22 mouse cellular contexts compared by ENCODE assay signal in genomic region chr2:20971628-20972027, GRCm38 (mm10). TPM values are rescaled to one million over a fixed set of nuclear protein-coding genes. Genes with fewer than 3 reads are reported as not detected.
DNase-seq lines count a peak whose midpoint lies in the region; ATAC-seq and TF ChIP-seq lines count a peak whose summit lies in the region.
"Had no signal": no experiment of that assay in that cellular context is flagged by ENCODE, and none has a peak within 500 bp of the region (broad histone marks: within the 10 kb centered on the region; RNA-seq: fewer than 3 reads in every experiment).

No protein-coding gene starts in this region.

- TF ChIP-seq CTCF in liver, embryonic 14.5 days (IDR thresholded peaks at IDR 0.05; ENCODE audit: low read depth), result peak; percentile 22; the same call in 1 of the 2 replicates

- no peak overlapping the region for H3K9ac ChIP-seq in liver, embryonic 14.5 days (replicated peaks)
- no peak overlapping the region for H3K9ac ChIP-seq in liver, embryonic 12.5 days
- H3K9ac ChIP-seq in neural tube, embryonic 15.5 days (replicated peaks), result no peak overlapping the region
- H3K9ac ChIP-seq: embryonic facial prominence, embryonic 15.5 days; hindbrain, embryonic 12.5 days; intestine, embryonic 15.5 days; limb, embryonic 15.5 days; lung, embryonic 14.5 days had no signal

- H3K4me2 ChIP-seq in liver, embryonic 14.5 days (ENCODE audit: low read depth), result no peak overlapping the region
- no peak overlapping the region for H3K4me2 ChIP-seq in liver, embryonic 12.5 days
- no peak overlapping the region for H3K4me2 ChIP-seq in neural tube, embryonic 15.5 days
- H3K4me2 ChIP-seq: embryonic facial prominence, embryonic 15.5 days; hindbrain, embryonic 12.5 days; intestine, embryonic 15.5 days; limb, embryonic 15.5 days; lung, embryonic 14.5 days had no signal

- no peak overlapping the region for H3K4me3 ChIP-seq in liver, embryonic 14.5 days (ENCODE audit: insufficient read depth in 1 of 2, low read depth in 2 of 2, low read length in 2 of 2)
- no peak overlapping the region for H3K4me3 ChIP-seq in liver, embryonic 12.5 days
- H3K4me3 ChIP-seq in neural tube, embryonic 15.5 days (replicated peaks), result no peak overlapping the region
- H3K4me3 ChIP-seq: embryonic facial prominence, embryonic 15.5 days; forebrain, embryonic 10.5 days; hindbrain, embryonic 12.5 days; intestine, embryonic 15.5 days; limb, embryonic 15.5 days had no signal

- TF ChIP-seq EP300 in liver, embryonic 14.5 days (IDR thresholded peaks at IDR 0.05; ENCODE audit: low read depth), result no peak

- H3K36me3 ChIP-seq in liver, embryonic 14.5 days (replicated peaks; ENCODE audit: control insufficient read depth, insufficient read depth, low read depth), result no peaks in the 10 kb centered on the region; the same call in 1 of the 2 replicates
- H3K36me3 ChIP-seq in liver, embryonic 12.5 days, result no peaks in the 10 kb centered on the region
- no peaks in the 10 kb centered on the region for H3K36me3 ChIP-seq in neural tube, embryonic 15.5 days
- H3K36me3 ChIP-seq: embryonic facial prominence, embryonic 15.5 days; forebrain, embryonic 10.5 days; hindbrain, embryonic 12.5 days; intestine, embryonic 15.5 days; limb, embryonic 15.5 days had no signal

- no peaks in the 10 kb centered on the region for H3K27me3 ChIP-seq in liver, embryonic 14.5 days (ENCODE audit: control insufficient read depth, insufficient read depth, low read length)
- H3K27me3 ChIP-seq in liver, embryonic 12.5 days (replicated peaks), result no peaks in the 10 kb centered on the region
- no peaks in the 10 kb centered on the region for H3K27me3 ChIP-seq in neural tube, embryonic 15.5 days (replicated peaks)
- H3K27me3 ChIP-seq: embryonic facial prominence, embryonic 15.5 days; hindbrain, embryonic 12.5 days; intestine, embryonic 15.5 days; limb, embryonic 15.5 days had no signal

- DNase-seq in heart, adult 11 months, result peak; percentile 93
- DNase-seq in heart, adult 8-10 months (ENCODE audit: low spot score), result no peak
- no peak for DNase-seq in liver, embryonic 14.5 days (ENCODE audit: low read depth in 3 of 3, low spot score in 3 of 3)
- DNase-seq in heart, adult 9 months (ENCODE audit: low spot score in 2 of 2), result peak; percentile 33 to 59
- peak; percentile 60 to 63 for DNase-seq in heart, postnatal 10 days
- DNase-seq: B cell, adult 2 months; cerebellum, postnatal 14 days; embryo, embryonic 11 days; gastrocnemius, postnatal 36 days; kidney, postnatal 25 days; layer of hippocampus, adult 9-11 months; lung, embryonic 14.5 days; midbrain, embryonic 14.5 days; thymus, postnatal 14 days had no signal

- no peak for ATAC-seq in liver, embryonic 14.5 days (ENCODE audit: insufficient read depth)
- ATAC-seq in liver, embryonic 12.5 days, result no peak
- ATAC-seq in granulocyte monocyte progenitor cell, adult 5-6 weeks (replicated peaks; ENCODE audit: poor library complexity, severe bottlenecking), result no peak
- ATAC-seq in neural tube, embryonic 15.5 days (ENCODE audit: low FRiP score), result no peak
- ATAC-seq: intestine, embryonic 15.5 days had no signal

- H3K4me1 ChIP-seq in liver, embryonic 14.5 days (replicated peaks; ENCODE audit: control insufficient read depth in 2 of 2, insufficient read depth in 2 of 2, low read length in 1 of 2), result peaks cover 10 to 13% of the 10 kb centered on the region in 2 experiments
- peaks cover 20% of the 10 kb centered on the region for H3K4me1 ChIP-seq in liver, embryonic 12.5 days
- peaks cover 8% of the 10 kb centered on the region for H3K4me1 ChIP-seq in neural tube, embryonic 15.5 days

- intact Hi-C loops in heart, postnatal 10 days (cut with DNase I), result loop anchor here (5.0 kb wide), 1 partner anchor 66 kb away; no protein-coding TSS in a partner anchor

- H3K9me3 ChIP-seq in liver, embryonic 14.5 days (ENCODE audit: control insufficient read depth, low read length), result no peaks in the 10 kb centered on the region
- H3K9me3 ChIP-seq in liver, embryonic 12.5 days (replicated peaks), result no peaks in the 10 kb centered on the region
- no peaks in the 10 kb centered on the region for H3K9me3 ChIP-seq in neural tube, embryonic 15.5 days (replicated peaks)
- H3K9me3 ChIP-seq: embryonic facial prominence, embryonic 15.5 days; forebrain, embryonic 10.5 days; hindbrain, embryonic 12.5 days; intestine, embryonic 15.5 days; limb, embryonic 15.5 days had no signal

- no peak overlapping the region for H3K27ac ChIP-seq in liver, embryonic 14.5 days
- no peak overlapping the region for H3K27ac ChIP-seq in liver, embryonic 12.5 days
- no peak overlapping the region for H3K27ac ChIP-seq in neural tube, embryonic 15.5 days (replicated peaks)
- H3K27ac ChIP-seq: embryonic facial prominence, embryonic 15.5 days; forebrain, embryonic 10.5 days; hindbrain, embryonic 12.5 days; intestine, embryonic 15.5 days; limb, embryonic 15.5 days had no signal

RNA-seq across cellular contexts. Expression of gene Arhgap21, which starts 2.9 kb away (rescaled TPM):
- total RNA-seq in heart, adult 8-10 months (2022), result 10 to 100 TPM; 77.8 to 86.8 (median 81.9) TPM
- 6.7 and 10.9 TPM in 2 replicates for polyA plus RNA-seq in liver, embryonic 14.5 days (2012; rRNA removed)
- 8.4 and 9.0 TPM in 2 replicates for polyA plus RNA-seq in liver, embryonic 14.5 days (2014; fragmentation: Nextera tagmentation; extraction: Ambion mirVana)
- 10.9 and 12.4 TPM in 2 replicates for polyA plus RNA-seq in liver, embryonic 12.5 days (2016; fragmentation: Nextera tagmentation; extraction: Ambion mirVana)
- total RNA-seq in heart, postnatal 10 days (2021), result 100 to 1,000 TPM; 105 to 112 TPM
- total RNA-seq in granulocyte monocyte progenitor cell, adult 5-6 weeks (2014; fragmentation: Nextera tagmentation), result 40.6 and 58.6 TPM in 2 replicates
- 18.4 and 28.1 TPM in 2 replicates for total RNA-seq in granulocyte monocyte progenitor cell, adult 5-6 weeks (2017)
- polyA plus RNA-seq in neural tube, embryonic 15.5 days (2015; fragmentation: Nextera tagmentation; extraction: Ambion mirVana), result 25.7 and 27.6 TPM in 2 replicates

Comparison
In these comparisons a context has a peak if more than half of its experiments do, and no peak if none do; other contexts are left out.
1. DNase-seq: peak in heart, adult 11 months (single experiment), heart, adult 9 months (2 of 2) and heart, postnatal 10 days (2 of 2); none in heart, adult 8-10 months (single experiment) and liver, embryonic 14.5 days (0 of 3).